Comparison of ENCODE assay signal across 8 mouse cellular contexts in genomic region chr5:123150641-123151040, GRCm38 (mm10). TPM values are rescaled to one million over a fixed set of nuclear protein-coding genes. Genes with fewer than 3 reads are reported as not detected.
DNase-seq lines count a peak whose midpoint lies in the region; ATAC-seq lines count a peak whose summit lies in the region.

No protein-coding gene starts in this region.

- H3K36me3 ChIP-seq in embryonic facial prominence, embryonic 11.5 days (replicated peaks; ENCODE audit: control insufficient read depth, insufficient read depth, low read depth, low read length): peaks cover 18% of the 10 kb centered on the region
- H3K36me3 ChIP-seq in intestine, embryonic 16.5 days (ENCODE audit: control insufficient read depth, insufficient read depth, low read length): peaks cover 26% of the 10 kb centered on the region
- H3K36me3 ChIP-seq in midbrain, embryonic 15.5 days (replicated peaks): peaks cover 35% of the 10 kb centered on the region

- H3K9ac ChIP-seq in embryonic facial prominence, embryonic 11.5 days (replicated peaks; ENCODE audit: low read length): no peak overlapping the region
- peak overlapping the region; percentile 49 for H3K9ac ChIP-seq in intestine, embryonic 16.5 days (ENCODE audit: low read depth, low read length)
- peak overlapping the region; percentile 20 for H3K9ac ChIP-seq in midbrain, embryonic 15.5 days

- H3K4me2 ChIP-seq in embryonic facial prominence, embryonic 11.5 days (ENCODE audit: low read depth, low read length): peak overlapping the region; percentile 39
- H3K4me2 ChIP-seq in intestine, embryonic 16.5 days (ENCODE audit: low read depth, low read length): peak overlapping the region; percentile 62
- H3K4me2 ChIP-seq in midbrain, embryonic 15.5 days: peak overlapping the region; percentile 58

- peak; percentile 42 to 67 for DNase-seq in kidney, postnatal 25 days
- no peak for DNase-seq in kidney, adult 18-20 months
- DNase-seq in embryonic facial prominence, embryonic 11.5 days (ENCODE audit: low spot score): no peak
- peak; percentile 31 for DNase-seq in yolk sac, embryonic 10.5 days (ENCODE audit: low spot score)
- no peak for DNase-seq in layer of hippocampus, postnatal 10 days (ENCODE audit: low spot score in 2 of 2)

- no peaks in the 10 kb centered on the region for H3K27me3 ChIP-seq in embryonic facial prominence, embryonic 11.5 days (ENCODE audit: control insufficient read depth, insufficient read depth, low read length)
- no peaks in the 10 kb centered on the region for H3K27me3 ChIP-seq in intestine, embryonic 16.5 days (replicated peaks; ENCODE audit: control insufficient read depth, insufficient read depth, low read length)
- no peaks in the 10 kb centered on the region for H3K27me3 ChIP-seq in midbrain, embryonic 15.5 days (replicated peaks)

- no peak overlapping the region for H3K4me3 ChIP-seq in embryonic facial prominence, embryonic 11.5 days (ENCODE audit: low read depth, low read length)
- peak overlapping the region; percentile 43 for H3K4me3 ChIP-seq in intestine, embryonic 16.5 days (ENCODE audit: low read length)
- peak overlapping the region; percentile 39 for H3K4me3 ChIP-seq in midbrain, embryonic 15.5 days

- H3K9me3 ChIP-seq in embryonic facial prominence, embryonic 11.5 days (replicated peaks; ENCODE audit: control insufficient read depth, low read length): no peaks in the 10 kb centered on the region
- H3K9me3 ChIP-seq in intestine, embryonic 16.5 days (ENCODE audit: control insufficient read depth, low read length): no peaks in the 10 kb centered on the region
- H3K9me3 ChIP-seq in midbrain, embryonic 15.5 days: no peaks in the 10 kb centered on the region

- ATAC-seq in embryonic facial prominence, embryonic 11.5 days (replicated peaks; ENCODE audit: insufficient number of reproducible peaks, low FRiP score, low TSS enrichment, low read depth): no peak
- peak; percentile 12 for ATAC-seq in intestine, embryonic 16.5 days
- ATAC-seq in midbrain, embryonic 15.5 days (replicated peaks): no peak
- no peak for ATAC-seq in megakaryocyte-erythroid progenitor cell, adult 5-6 weeks (replicated peaks; ENCODE audit: low FRiP score, low TSS enrichment, poor library complexity, severe bottlenecking)

- H3K4me1 ChIP-seq in embryonic facial prominence, embryonic 11.5 days (ENCODE audit: control insufficient read depth, insufficient read depth, low read length): peaks cover 6% of the 10 kb centered on the region
- peaks cover 27% of the 10 kb centered on the region for H3K4me1 ChIP-seq in intestine, embryonic 16.5 days (ENCODE audit: control insufficient read depth, insufficient read depth, low read length)
- peaks cover 51% of the 10 kb centered on the region for H3K4me1 ChIP-seq in midbrain, embryonic 15.5 days

- no peak overlapping the region for H3K27ac ChIP-seq in embryonic facial prominence, embryonic 11.5 days (replicated peaks; ENCODE audit: low read depth, low read length)
- peak overlapping the region; percentile 53 for H3K27ac ChIP-seq in intestine, embryonic 16.5 days (ENCODE audit: low read length)
- peak overlapping the region; percentile 22; the same call in 1 of the 2 replicates for H3K27ac ChIP-seq in midbrain, embryonic 15.5 days

- WGBS in embryonic facial prominence, embryonic 11.5 days: 47% methylated on average over 7 of the region's 7 CpGs
- WGBS in intestine, embryonic 16.5 days: 35% methylated on average over 7 of the region's 7 CpGs
- WGBS in midbrain, embryonic 15.5 days: 44% methylated on average over 7 of the region's 7 CpGs

RNA-seq across cellular contexts. Expression of gene Setd1b, which starts 8.6 kb away (rescaled TPM):
- 9.6 and 9.8 TPM in 2 replicates for polyA plus RNA-seq in embryonic facial prominence, embryonic 11.5 days (2014; fragmentation: Nextera tagmentation; extraction: Ambion mirVana)
- 6.6 and 6.9 TPM in 2 replicates for polyA plus RNA-seq in intestine, embryonic 16.5 days (2015; fragmentation: Nextera tagmentation; extraction: Ambion mirVana)
- polyA plus RNA-seq in midbrain, embryonic 15.5 days (2015; fragmentation: Nextera tagmentation; extraction: Ambion mirVana): 12.2 TPM in 2 replicates
- 37.1 and 43.9 TPM in 2 replicates for total RNA-seq in megakaryocyte-erythroid progenitor cell, adult 5-6 weeks (2014; fragmentation: Nextera tagmentation)
- 2.1 and 3.9 TPM in 2 replicates for total RNA-seq in megakaryocyte-erythroid progenitor cell, adult 5-6 weeks (2017)
- 10 to 100 TPM; 31.7 to 35.0 TPM for total RNA-seq in layer of hippocampus, postnatal 10 days (2021)

RNA-seq across cellular contexts. Expression of gene Rhof, which starts 18.1 kb away (rescaled TPM):
- 1.6 and 2.0 TPM in 2 replicates for polyA plus RNA-seq in embryonic facial prominence, embryonic 11.5 days (2014; fragmentation: Nextera tagmentation; extraction: Ambion mirVana)
- polyA plus RNA-seq in intestine, embryonic 16.5 days (2015; fragmentation: Nextera tagmentation; extraction: Ambion mirVana): 2.5 and 2.8 TPM in 2 replicates
- 12.2 and 13.4 TPM in 2 replicates for polyA plus RNA-seq in midbrain, embryonic 15.5 days (2015; fragmentation: Nextera tagmentation; extraction: Ambion mirVana)
- total RNA-seq in megakaryocyte-erythroid progenitor cell, adult 5-6 weeks (2014; fragmentation: Nextera tagmentation): 3.2 TPM in 1 of 2 replicates, not detected in the other
- total RNA-seq in megakaryocyte-erythroid progenitor cell, adult 5-6 weeks (2017): 0.61 and 1.1 TPM in 2 replicates
- total RNA-seq in layer of hippocampus, postnatal 10 days (2021): 10 to 100 TPM; 40.9 to 46.6 TPM

RNA-seq across cellular contexts. Expression of gene Psmd9, which starts 18.6 kb away (rescaled TPM):
- 74.0 and 75.3 TPM in 2 replicates for polyA plus RNA-seq in embryonic facial prominence, embryonic 11.5 days (2014; fragmentation: Nextera tagmentation; extraction: Ambion mirVana)
- polyA plus RNA-seq in intestine, embryonic 16.5 days (2015; fragmentation: Nextera tagmentation; extraction: Ambion mirVana): 64.3 and 66.3 TPM in 2 replicates
- polyA plus RNA-seq in midbrain, embryonic 15.5 days (2015; fragmentation: Nextera tagmentation; extraction: Ambion mirVana): 71.5 and 73.4 TPM in 2 replicates
- total RNA-seq in megakaryocyte-erythroid progenitor cell, adult 5-6 weeks (2014; fragmentation: Nextera tagmentation): 89.8 and 96.1 TPM in 2 replicates
- total RNA-seq in megakaryocyte-erythroid progenitor cell, adult 5-6 weeks (2017): 36.0 and 41.0 TPM in 2 replicates
- 10 to 100 TPM; 31.4 to 39.8 TPM for total RNA-seq in layer of hippocampus, postnatal 10 days (2021)

RNA-seq across cellular contexts. Expression of gene Hpd, which starts 31.9 kb away (rescaled TPM):
- not detected in 2 replicates for polyA plus RNA-seq in embryonic facial prominence, embryonic 11.5 days (2014; fragmentation: Nextera tagmentation; extraction: Ambion mirVana)
- polyA plus RNA-seq in intestine, embryonic 16.5 days (2015; fragmentation: Nextera tagmentation; extraction: Ambion mirVana): 9.0 and 9.9 TPM in 2 replicates
- not detected in 2 replicates for polyA plus RNA-seq in midbrain, embryonic 15.5 days (2015; fragmentation: Nextera tagmentation; extraction: Ambion mirVana)
- total RNA-seq in megakaryocyte-erythroid progenitor cell, adult 5-6 weeks (2014; fragmentation: Nextera tagmentation): not detected in 2 replicates
- not detected in 2 replicates for total RNA-seq in megakaryocyte-erythroid progenitor cell, adult 5-6 weeks (2017)
- under 1 TPM in 1 of 2 experiments, not detected in 1; 0.55 TPM for total RNA-seq in layer of hippocampus, postnatal 10 days (2021)

Comparison
In these comparisons a context has a peak if more than half of its experiments do, and no peak if none do; other contexts are left out.
1. DNase-seq: peak in kidney, postnatal 25 days (2 of 2) and yolk sac, embryonic 10.5 days (single experiment); none in kidney, adult 18-20 months (single experiment), embryonic facial prominence, embryonic 11.5 days (single experiment) and layer of hippocampus, postnatal 10 days (0 of 2).
2. Peak in every context shown above with its lines, with median percentiles within 50 percentile points of each other: H3K4me2 ChIP-seq.